Mouse (Mus musculus): ENCODE measurements at regions not wholly inside any gene's neighbourhood (a gene's known extent, or its start where the extent isn't known, plus 50 kb on each side); places are given as distances from the start of the nearest gene placed in this dataset.

GRCm38 (mm10) chr9:30131626-30132025 lies 168.7 kb upstream of the Ntm start:
- TF ChIP-seq CTCF (IDR thresholded peaks at IDR 0.05; ENCODE audit: low read depth) (no peak), EP300 (IDR thresholded peaks at IDR 0.05; ENCODE audit: low read depth) (no peak)
